Mouse (Mus musculus) kidney, adult 10 weeks (tissue): ENCODE measurements around the gene Mbtps2. TPM values are rescaled to one million over a fixed set of nuclear protein-coding genes. Genes with fewer than 3 reads are reported as not detected.

Experiments
- polyA plus RNA-seq: library from polyadenylated mRNA; stranded (reverse); fragments of 350-450 nt; fragmentation: Illumina TruSeq; extraction: RNeasy Lipid Tissue Mini Kit (QIAGEN cat#74804); gene quantifications from one replicate; pipeline ENCODE4 v1.2.3, GENCODE M21; 2014; ENCODE audit warnings: low read depth, low replicate concordance

Gene Mbtps2
- 35.9 TPM for polyA plus RNA-seq

GRCm38 (mm10) chrX:157598186-157598996 lies at the start of gene Mbtps2:
Gene Mbtps2, minus strand, starts transcription at chrX:157598715.

GRCm38 (mm10) chrX:157568840-157569239 lies 29.7 kb downstream of the Mbtps2 start, which contains the start of gene Yy2:
Gene Yy2, minus strand, starts transcription at chrX:157568985.

GRCm38 (mm10) chrX:157491944-157492726 lies 106.4 kb downstream of the Mbtps2 start, which contains the start of gene Sms:
Gene Sms, minus strand, starts transcription at chrX:157492287.

Other genes starting within 250 kb of the Mbtps2 start
- gene Phex, start 183.4 kb downstream of the Mbtps2 start, polyA plus RNA-seq: not detected
- gene Sms, start 106.4 kb downstream of the Mbtps2 start, polyA plus RNA-seq: 103 TPM
- gene Yy2, start 29.7 kb downstream of the Mbtps2 start, polyA plus RNA-seq: 2.4 TPM
- 8.3 TPM for gene Smpx, start 100.2 kb upstream of the Mbtps2 start, polyA plus RNA-seq
- gene Klhl34, start 219.7 kb upstream of the Mbtps2 start, polyA plus RNA-seq: not detected